In genomic region chr11:82780134-82780533, GRCm38 (mm10) we compare ENCODE assay signal across 8 mouse cellular contexts. TPM values are rescaled to one million over a fixed set of nuclear protein-coding genes. Genes with fewer than 3 reads are reported as not detected.
A peak's percentile ranks its signal among the peaks of the same experiment; 100 is the strongest.
DNase-seq lines count a peak whose midpoint lies in the region; ATAC-seq and TF ChIP-seq lines count a peak whose summit lies in the region.

No protein-coding gene starts in this region.

- ATAC-seq in CD4-positive, CD25-positive, alpha-beta regulatory T cell, adult 4 months = no peak
- no peak for ATAC-seq in neural tube, embryonic 11.5 days (ENCODE audit: insufficient read depth, low FRiP score, low TSS enrichment)
- ATAC-seq in limb, embryonic 15.5 days (ENCODE audit: insufficient number of reproducible peaks, low FRiP score, low TSS enrichment, low read depth) = no peak
- ATAC-seq in stomach, postnatal 0 days (ENCODE audit: low FRiP score, low TSS enrichment) = no peak

- no peaks in the 10 kb centered on the region for H3K9me3 ChIP-seq in neural tube, embryonic 11.5 days (ENCODE audit: control insufficient read depth, low read length)
- no peaks in the 10 kb centered on the region for H3K9me3 ChIP-seq in limb, embryonic 15.5 days
- H3K9me3 ChIP-seq in stomach, postnatal 0 days (ENCODE audit: control insufficient read depth, low read length) = no peaks in the 10 kb centered on the region

- peaks cover 11% of the 10 kb centered on the region for H3K4me1 ChIP-seq in neural tube, embryonic 11.5 days (ENCODE audit: control insufficient read depth, insufficient read depth, low read length)
- H3K4me1 ChIP-seq in limb, embryonic 15.5 days = peaks cover 12% of the 10 kb centered on the region
- H3K4me1 ChIP-seq in stomach, postnatal 0 days (replicated peaks; ENCODE audit: control insufficient read depth, insufficient read depth) = no peaks in the 10 kb centered on the region; the same call in 1 of the 2 replicates

- H3K9ac ChIP-seq in neural tube, embryonic 11.5 days (ENCODE audit: low read length) = peak overlapping the region; percentile 96
- H3K9ac ChIP-seq in limb, embryonic 15.5 days = peak overlapping the region; percentile 94
- H3K9ac ChIP-seq in stomach, postnatal 0 days (ENCODE audit: low read length) = peak overlapping the region; percentile 97

- no peaks in the 10 kb centered on the region for H3K27me3 ChIP-seq in neural tube, embryonic 11.5 days (ENCODE audit: control insufficient read depth, insufficient read depth, low read length)
- no peaks in the 10 kb centered on the region for H3K27me3 ChIP-seq in limb, embryonic 15.5 days
- H3K27me3 ChIP-seq in stomach, postnatal 0 days (ENCODE audit: control insufficient read depth, insufficient read depth, low read length) = no peaks in the 10 kb centered on the region

- H3K4me2 ChIP-seq in neural tube, embryonic 11.5 days (ENCODE audit: low read depth) = peak overlapping the region; percentile 70
- peak overlapping the region; percentile 57 for H3K4me2 ChIP-seq in limb, embryonic 15.5 days
- H3K4me2 ChIP-seq in stomach, postnatal 0 days (replicated peaks; ENCODE audit: low read depth) = peak overlapping the region; percentile 62

- no peak overlapping the region for H3K27ac ChIP-seq in neural tube, embryonic 11.5 days (ENCODE audit: low read depth, low read length)
- peak overlapping the region; percentile 99; the same call in 1 of the 2 replicates for H3K27ac ChIP-seq in limb, embryonic 15.5 days
- H3K27ac ChIP-seq in stomach, postnatal 0 days (replicated peaks) = peak overlapping the region; percentile 97

- H3K36me3 ChIP-seq in neural tube, embryonic 11.5 days (ENCODE audit: control insufficient read depth, insufficient read depth, low read length) = peaks cover 4% of the 10 kb centered on the region; the same call in 1 of the 2 replicates
- H3K36me3 ChIP-seq in limb, embryonic 15.5 days = peaks cover 17% of the 10 kb centered on the region
- H3K36me3 ChIP-seq in stomach, postnatal 0 days (ENCODE audit: control insufficient read depth, insufficient read depth, low read length) = 0 out of 2 replicates have a peak, but pooled peaks cover 3% of the 10 kb centered on the region

- peak; percentile 6 for DNase-seq in CD4-positive, CD25-positive, alpha-beta regulatory T cell, adult 2 months (ENCODE audit: low read depth, low spot score)
- no peak for DNase-seq in neural tube, embryonic 11.5 days (ENCODE audit: low spot score)
- DNase-seq in neural tube, embryonic 10.5 days (ENCODE audit: extremely low spot score, low spot score) = no peak
- DNase-seq in stomach, postnatal 0 days (ENCODE audit: low spot score) = no peak
- DNase-seq in urinary bladder, postnatal 36 days (ENCODE audit: low spot score in 2 of 2) = no peak
- no peak for DNase-seq in right cerebral cortex, postnatal 10 days (ENCODE audit: low spot score in 2 of 2)

- whole genome bisulfite sequencing in neural tube, embryonic 11.5 days = 63% methylated on average over 5 of the region's 5 CpGs
- 45% methylated on average over 5 of the region's 5 CpGs for WGBS in limb, embryonic 15.5 days
- WGBS in stomach, postnatal 0 days = 29% methylated on average over 5 of the region's 5 CpGs

- no peak for TF ChIP-seq CTCF in stomach, postnatal 0 days (IDR thresholded peaks at IDR 0.05; ENCODE audit: low read depth)

- H3K4me3 ChIP-seq in neural tube, embryonic 11.5 days (ENCODE audit: low read depth, low read length) = peak overlapping the region; percentile 94
- H3K4me3 ChIP-seq in limb, embryonic 15.5 days = peak overlapping the region; percentile 93
- H3K4me3 ChIP-seq in stomach, postnatal 0 days (ENCODE audit: low read depth, low read length) = peak overlapping the region; percentile 95

- no peak for TF ChIP-seq EP300 in stomach, postnatal 0 days (optimal IDR thresholded peaks at IDR 0.05)

RNA-seq across cellular contexts. Expression of gene Lig3, which starts 0.8 kb away (rescaled TPM):
- 10 to 100 TPM; 16.0 to 20.8 TPM for polyA plus RNA-seq in CD4-positive, CD25-positive, alpha-beta regulatory T cell, adult 4 months (2017; shearing (Covaris generic))
- polyA plus RNA-seq in neural tube, embryonic 11.5 days (2014; fragmentation: Nextera tagmentation; extraction: Ambion mirVana) = 50.4 and 52.9 TPM in 2 replicates
- polyA plus RNA-seq in limb, embryonic 15.5 days (2015; fragmentation: Nextera tagmentation; extraction: Ambion mirVana) = 26.4 and 30.6 TPM in 2 replicates
- polyA plus RNA-seq in stomach, postnatal 0 days (2015; fragmentation: Nextera tagmentation; extraction: Ambion mirVana) = 13.4 and 13.7 TPM in 2 replicates

RNA-seq across cellular contexts. Expression of gene Zfp830, which starts 16.0 kb away (rescaled TPM):
- polyA plus RNA-seq in CD4-positive, CD25-positive, alpha-beta regulatory T cell, adult 4 months (2017; shearing (Covaris generic)) = 10 to 100 TPM; 33.6 to 36.5 TPM
- 34.7 and 38.2 TPM in 2 replicates for polyA plus RNA-seq in neural tube, embryonic 11.5 days (2014; fragmentation: Nextera tagmentation; extraction: Ambion mirVana)
- polyA plus RNA-seq in limb, embryonic 15.5 days (2015; fragmentation: Nextera tagmentation; extraction: Ambion mirVana) = 40.5 and 41.4 TPM in 2 replicates
- 19.2 and 19.6 TPM in 2 replicates for polyA plus RNA-seq in stomach, postnatal 0 days (2015; fragmentation: Nextera tagmentation; extraction: Ambion mirVana)

RNA-seq across cellular contexts. Expression of gene Cct6b, which starts 16.0 kb away (rescaled TPM):
- under 1 TPM in 1 of 2 experiments, not detected in 1; 0.77 TPM for polyA plus RNA-seq in CD4-positive, CD25-positive, alpha-beta regulatory T cell, adult 4 months (2017; shearing (Covaris generic))
- 0.29 and 0.39 TPM in 2 replicates for polyA plus RNA-seq in neural tube, embryonic 11.5 days (2014; fragmentation: Nextera tagmentation; extraction: Ambion mirVana)
- polyA plus RNA-seq in limb, embryonic 15.5 days (2015; fragmentation: Nextera tagmentation; extraction: Ambion mirVana) = 0.18 and 0.43 TPM in 2 replicates
- 0.23 and 0.29 TPM in 2 replicates for polyA plus RNA-seq in stomach, postnatal 0 days (2015; fragmentation: Nextera tagmentation; extraction: Ambion mirVana)
